Comparison of ENCODE assay signal across 10 mouse cellular contexts in genomic region chr3:152149863-152150262, GRCm38 (mm10). TPM values are rescaled to one million over a fixed set of nuclear protein-coding genes. Genes with fewer than 3 reads are reported as not detected.
DNase-seq lines count a peak whose midpoint lies in the region; ATAC-seq and TF ChIP-seq lines count a peak whose summit lies in the region.
"Had no signal": no experiment of that assay in that cellular context is flagged by ENCODE, and none has a peak within 500 bp of the region (broad histone marks: within the 10 kb centered on the region; RNA-seq: fewer than 3 reads in every experiment).

No protein-coding gene starts in this region.

- TF ChIP-seq CTCF in kidney, adult 2 months (conservative IDR thresholded peaks at IDR 0.05; ENCODE audit: insufficient read depth, insufficient read length, low read depth, low read length), result no peak

- ATAC-seq in heart, embryonic 15.5 days (replicated peaks; ENCODE audit: insufficient number of reproducible peaks, insufficient read depth, low FRiP score, low read depth), result no peak
- ATAC-seq in liver, embryonic 13.5 days (ENCODE audit: low read depth), result no peak
- ATAC-seq in forebrain, embryonic 13.5 days, result no peak
- ATAC-seq: hindbrain, embryonic 16.5 days had no signal

- H3K9ac ChIP-seq in heart, embryonic 15.5 days, result no peak overlapping the region
- H3K9ac ChIP-seq in liver, embryonic 13.5 days, result no peak overlapping the region
- no peak overlapping the region for H3K9ac ChIP-seq in forebrain, embryonic 13.5 days

- no peaks in the 10 kb centered on the region for H3K9me3 ChIP-seq in heart, embryonic 15.5 days (replicated peaks)
- H3K9me3 ChIP-seq in liver, embryonic 13.5 days (replicated peaks), result no peaks in the 10 kb centered on the region
- no peaks in the 10 kb centered on the region for H3K9me3 ChIP-seq in forebrain, embryonic 13.5 days (replicated peaks)

- no peaks in the 10 kb centered on the region for H3K27me3 ChIP-seq in heart, embryonic 15.5 days
- H3K27me3 ChIP-seq in kidney, adult 2 months (replicated peaks; ENCODE audit: control insufficient read depth, insufficient read depth, low read length), result no peaks in the 10 kb centered on the region
- H3K27me3 ChIP-seq in liver, embryonic 13.5 days, result 0 out of 2 replicates have a peak, but pooled peaks cover 5% of the 10 kb centered on the region
- H3K27me3 ChIP-seq in forebrain, embryonic 13.5 days, result no peaks in the 10 kb centered on the region

- no peak for TF ChIP-seq POLR2A in kidney, adult 2 months (IDR thresholded peaks at IDR 0.05; ENCODE audit: low read depth, low read length)

- intact Hi-C loops in heart, postnatal 14 days (cut with DNase I), result loop anchor here (5.0 kb wide), 1 partner anchor 38 kb away; no protein-coding TSS in a partner anchor

- H3K4me2 ChIP-seq in heart, embryonic 15.5 days, result no peak overlapping the region
- no peak overlapping the region for H3K4me2 ChIP-seq in liver, embryonic 13.5 days
- H3K4me2 ChIP-seq in forebrain, embryonic 13.5 days, result no peak overlapping the region

- peak overlapping the region; percentile 54 for H3K27ac ChIP-seq in heart, embryonic 15.5 days
- H3K27ac ChIP-seq in kidney, adult 2 months (ENCODE audit: insufficient read depth, low read depth, low read length), result peak overlapping the region; percentile 95
- peak overlapping the region; percentile 44 for H3K27ac ChIP-seq in liver, embryonic 13.5 days
- no peak overlapping the region for H3K27ac ChIP-seq in forebrain, embryonic 13.5 days

- DNase-seq in heart, postnatal 14 days, result no peak
- DNase-seq in kidney, adult 2 months, result peak; percentile 92
- no peak for DNase-seq in liver, embryonic 13.5 days
- DNase-seq in yolk sac, embryonic 10.5 days (ENCODE audit: low spot score), result peak; percentile 68
- DNase-seq in adrenal gland, postnatal 4 days (ENCODE audit: low spot score in 2 of 2), result no peak
- DNase-seq: adrenal gland, postnatal 36 days; cerebellum, adult 2 months had no signal

- H3K36me3 ChIP-seq in heart, embryonic 15.5 days, result no peaks in the 10 kb centered on the region
- no peaks in the 10 kb centered on the region for H3K36me3 ChIP-seq in kidney, adult 2 months (ENCODE audit: control insufficient read depth, insufficient read depth, low read length)
- H3K36me3 ChIP-seq in liver, embryonic 13.5 days, result no peaks in the 10 kb centered on the region
- H3K36me3 ChIP-seq in forebrain, embryonic 13.5 days (ENCODE audit: poor library complexity, severe bottlenecking), result no peaks in the 10 kb centered on the region

- H3K4me1 ChIP-seq in heart, embryonic 15.5 days (replicated peaks), result peaks cover 48% of the 10 kb centered on the region
- H3K4me1 ChIP-seq in kidney, adult 2 months (ENCODE audit: control insufficient read depth, insufficient read depth, low read length), result peaks cover 60% of the 10 kb centered on the region
- H3K4me1 ChIP-seq in liver, embryonic 13.5 days (replicated peaks), result peaks cover 79% of the 10 kb centered on the region
- H3K4me1 ChIP-seq in forebrain, embryonic 13.5 days, result no peaks in the 10 kb centered on the region

- 21% methylated on average over 3 of the region's 3 CpGs for WGBS in heart, embryonic 15.5 days
- 8% methylated on average over 3 of the region's 3 CpGs for WGBS in kidney, adult 2 months
- WGBS in liver, embryonic 13.5 days (ENCODE audit: insufficient replicate concordance), result 22% methylated on average over 3 of the region's 3 CpGs
- WGBS in forebrain, embryonic 13.5 days, result 79% methylated on average over 3 of the region's 3 CpGs

- H3K4me3 ChIP-seq in heart, embryonic 15.5 days, result no peak overlapping the region
- H3K4me3 ChIP-seq in kidney, adult 2 months (ENCODE audit: insufficient read depth, low read depth, low read length), result no peak overlapping the region
- no peak overlapping the region for H3K4me3 ChIP-seq in liver, embryonic 13.5 days (replicated peaks)
- no peak overlapping the region for H3K4me3 ChIP-seq in forebrain, embryonic 13.5 days

RNA-seq across cellular contexts. Expression of gene Gipc2, which starts 16.2 kb away (rescaled TPM):
- 4.6 and 5.0 TPM in 2 replicates for polyA plus RNA-seq in heart, embryonic 15.5 days (2015; fragmentation: Nextera tagmentation; extraction: Ambion mirVana)
- 1 to 10 TPM; 2.1 to 2.9 TPM for total RNA-seq in heart, postnatal 14 days (2021)
- 109 and 146 TPM in 2 replicates for polyA plus RNA-seq in kidney, adult 2 months (2012; rRNA removed)
- 12.3 and 21.0 TPM in 2 replicates for polyA plus RNA-seq in liver, embryonic 13.5 days (2015; fragmentation: Nextera tagmentation; extraction: Ambion mirVana)
- 1 to 10 TPM in 1 of 2 experiments, under 1 TPM in 1; 0.76 to 5.0 TPM for total RNA-seq in adrenal gland, postnatal 4 days (2021)
- polyA plus RNA-seq in forebrain, embryonic 13.5 days (2015; fragmentation: Nextera tagmentation; extraction: Ambion mirVana), result 2.1 and 2.6 TPM in 2 replicates

Comparison
In these comparisons a context has a peak if more than half of its experiments do, and no peak if none do; other contexts are left out.
1. DNase-seq: peak in kidney, adult 2 months (single experiment) and yolk sac, embryonic 10.5 days (single experiment); none in heart, postnatal 14 days (0 of 2), liver, embryonic 13.5 days (single experiment) and adrenal gland, postnatal 4 days (0 of 2).